Mouse (Mus musculus) erythroid progenitor cell, adult 5-6 weeks (primary cell): ENCODE measurements around the gene Ppp1r35. TPM values are rescaled to one million over a fixed set of nuclear protein-coding genes. Genes with fewer than 3 reads are reported as not detected.

Experiments used
- ATAC-seq: replicated peaks from 2 replicates; pipeline ENCODE4 v1.8.0; 2016; ENCODE audit warnings: moderate number of reproducible peaks, mild to moderate bottlenecking, moderate TSS enrichment, inconsistent platforms; ENCODE audit not compliant: poor library complexity, low FRiP score, severe bottlenecking
- total RNA-seq, 2 experiments: library from RNA; stranded (forward) in 1 of 2; stranded (reverse) in 1 of 2; fragments of 150-400 nt in 1 of 2; fragments of 186-747, 209-891 nt in 1 of 2; gene quantifications; 2 replicates each; pipeline versions ENCODE4 v1.2.3 to v1.2.4; 2015 to 2017; ENCODE audit warnings: low replicate concordance in 2 of 2

Gene Ppp1r35
- total RNA-seq, 2 experiments from 2014 or later = 43.6 to 51.0 TPM

GRCm38 (mm10) chr5:137822602-137823001 is 44.0 kb downstream of the Ppp1r35 start:
- ATAC-seq = no peak

GRCm38 (mm10) chr5:137823455-137824045 is 44.9 kb downstream of the Ppp1r35 start:
- ATAC-seq = no peak

- ATAC-seq = no peak
These were observed 46.4 kb downstream of the Ppp1r35 start for GRCm38 (mm10) chr5:137825030-137825429.

GRCm38 (mm10) chr5:137825971-137826370 is 47.3 kb downstream of the Ppp1r35 start:
- ATAC-seq = no peak

GRCm38 (mm10) chr5:137826421-137826820 is 47.8 kb downstream of the Ppp1r35 start:
- ATAC-seq = no peak

- no peak for ATAC-seq
These were observed 50.0 kb downstream of the Ppp1r35 start for GRCm38 (mm10) chr5:137828694-137829093.

Other genes with a start within 250 kb of the Ppp1r35 start
- gene Epo, start 245.6 kb upstream of the Ppp1r35 start, total RNA-seq (2015; ENCODE audit: low replicate concordance) = not detected in 2 replicates
- not detected in 2 replicates for gene Epo, start 245.6 kb upstream of the Ppp1r35 start, total RNA-seq (2017; ENCODE audit: low replicate concordance)
- gene Gnb2, start 245.3 kb upstream of the Ppp1r35 start, total RNA-seq (2015; ENCODE audit: low replicate concordance) = 253 and 262 TPM in 2 replicates
- gene Gnb2, start 245.3 kb upstream of the Ppp1r35 start, total RNA-seq (2017; ENCODE audit: low replicate concordance) = 152 and 170 TPM in 2 replicates
- not detected in 2 replicates for gene Actl6b, start 225.3 kb upstream of the Ppp1r35 start, total RNA-seq (2015; ENCODE audit: low replicate concordance)
- gene Actl6b, start 225.3 kb upstream of the Ppp1r35 start, total RNA-seq (2017; ENCODE audit: low replicate concordance) = not detected in 2 replicates
- gene Tfr2, start 209.0 kb upstream of the Ppp1r35 start, total RNA-seq (2015; ENCODE audit: low replicate concordance) = 44.9 and 62.0 TPM in 2 replicates
- 42.2 and 61.0 TPM in 2 replicates for gene Tfr2, start 209.0 kb upstream of the Ppp1r35 start, total RNA-seq (2017; ENCODE audit: low replicate concordance)
- gene Mospd3, start 177.8 kb upstream of the Ppp1r35 start, total RNA-seq (2015; ENCODE audit: low replicate concordance) = 36.9 and 44.3 TPM in 2 replicates
- 8.5 TPM in 1 of 2 replicates, not detected in the other for gene Mospd3, start 177.8 kb upstream of the Ppp1r35 start, total RNA-seq (2017; ENCODE audit: low replicate concordance)
- 1.7 and 3.2 TPM in 2 replicates for gene Pcolce, start 165.1 kb upstream of the Ppp1r35 start, total RNA-seq (2015; ENCODE audit: low replicate concordance)
- gene Pcolce, start 165.1 kb upstream of the Ppp1r35 start, total RNA-seq (2017; ENCODE audit: low replicate concordance) = 1.0 TPM in 1 of 2 replicates, not detected in the other
- not detected in 2 replicates for gene Fbxo24, start 149.8 kb upstream of the Ppp1r35 start, total RNA-seq (2015; ENCODE audit: low replicate concordance)
- not detected in 2 replicates for gene Fbxo24, start 149.8 kb upstream of the Ppp1r35 start, total RNA-seq (2017; ENCODE audit: low replicate concordance)
- 46.9 and 75.0 TPM in 2 replicates for gene Lrch4, start 149.7 kb upstream of the Ppp1r35 start, total RNA-seq (2015; ENCODE audit: low replicate concordance)
- gene Lrch4, start 149.7 kb upstream of the Ppp1r35 start, total RNA-seq (2017; ENCODE audit: low replicate concordance) = 32.0 and 37.7 TPM in 2 replicates
- 17.3 and 25.2 TPM in 2 replicates for gene Gm20605, start 149.7 kb upstream of the Ppp1r35 start, total RNA-seq (2015; ENCODE audit: low replicate concordance)
- gene Gm20605, start 149.7 kb upstream of the Ppp1r35 start, total RNA-seq (2017; ENCODE audit: low replicate concordance) = 6.1 and 17.1 TPM in 2 replicates
- 62.5 and 94.1 TPM in 2 replicates for gene Sap25, start 137.5 kb upstream of the Ppp1r35 start, total RNA-seq (2015; ENCODE audit: low replicate concordance)
- 7.7 and 15.9 TPM in 2 replicates for gene Sap25, start 137.5 kb upstream of the Ppp1r35 start, total RNA-seq (2017; ENCODE audit: low replicate concordance)
- gene Irs3, start 133.1 kb upstream of the Ppp1r35 start, total RNA-seq (2015; ENCODE audit: low replicate concordance) = not detected in 2 replicates
- not detected in 2 replicates for gene Irs3, start 133.1 kb upstream of the Ppp1r35 start, total RNA-seq (2017; ENCODE audit: low replicate concordance)
- 91.4 and 101 TPM in 2 replicates for gene Agfg2, start 94.1 kb upstream of the Ppp1r35 start, total RNA-seq (2015; ENCODE audit: low replicate concordance)
- gene Agfg2, start 94.1 kb upstream of the Ppp1r35 start, total RNA-seq (2017; ENCODE audit: low replicate concordance) = 91.5 and 141 TPM in 2 replicates
- 2.5 TPM in 1 of 2 replicates, not detected in the other for gene Nyap1, start 37.2 kb upstream of the Ppp1r35 start, total RNA-seq (2015; ENCODE audit: low replicate concordance)
- gene Nyap1, start 37.2 kb upstream of the Ppp1r35 start, total RNA-seq (2017; ENCODE audit: low replicate concordance) = 1.4 and 4.9 TPM in 2 replicates
- gene Tsc22d4, start 33.1 kb upstream of the Ppp1r35 start, total RNA-seq (2015; ENCODE audit: low replicate concordance) = 31.0 and 47.9 TPM in 2 replicates
- gene Tsc22d4, start 33.1 kb upstream of the Ppp1r35 start, total RNA-seq (2017; ENCODE audit: low replicate concordance) = 88.1 and 103 TPM in 2 replicates
- gene Mepce, start 8.8 kb downstream of the Ppp1r35 start, total RNA-seq (2015; ENCODE audit: low replicate concordance) = 45.4 and 50.7 TPM in 2 replicates
- 8.9 and 22.3 TPM in 2 replicates for gene Mepce, start 8.8 kb downstream of the Ppp1r35 start, total RNA-seq (2017; ENCODE audit: low replicate concordance)
- 9.7 and 15.5 TPM in 2 replicates for gene Zcwpw1, start 8.9 kb downstream of the Ppp1r35 start, total RNA-seq (2015; ENCODE audit: low replicate concordance)
- gene Zcwpw1, start 8.9 kb downstream of the Ppp1r35 start, total RNA-seq (2017; ENCODE audit: low replicate concordance) = 18.1 and 35.3 TPM in 2 replicates
- 9.2 and 35.7 TPM in 2 replicates for gene Pilra, start 57.4 kb downstream of the Ppp1r35 start, total RNA-seq (2015; ENCODE audit: low replicate concordance)
- 10.5 and 14.4 TPM in 2 replicates for gene Pilra, start 57.4 kb downstream of the Ppp1r35 start, total RNA-seq (2017; ENCODE audit: low replicate concordance)
- 21.4 and 55.1 TPM in 2 replicates for gene Pilrb1, start 79.3 kb downstream of the Ppp1r35 start, total RNA-seq (2015; ENCODE audit: low replicate concordance)
- 4.1 and 15.1 TPM in 2 replicates for gene Pilrb1, start 79.3 kb downstream of the Ppp1r35 start, total RNA-seq (2017; ENCODE audit: low replicate concordance)
- gene Pilrb2, start 93.0 kb downstream of the Ppp1r35 start, total RNA-seq (2015; ENCODE audit: low replicate concordance) = 53.2 and 56.9 TPM in 2 replicates
- 4.0 and 17.1 TPM in 2 replicates for gene Pilrb2, start 93.0 kb downstream of the Ppp1r35 start, total RNA-seq (2017; ENCODE audit: low replicate concordance)
- not detected in 2 replicates for gene Cyp3a13, start 142.8 kb downstream of the Ppp1r35 start, total RNA-seq (2015; ENCODE audit: low replicate concordance)
- gene Cyp3a13, start 142.8 kb downstream of the Ppp1r35 start, total RNA-seq (2017; ENCODE audit: low replicate concordance) = not detected in 2 replicates
- not detected in 2 replicates for gene Gjc3, start 184.2 kb downstream of the Ppp1r35 start, total RNA-seq (2015; ENCODE audit: low replicate concordance)
- not detected in 2 replicates for gene Gjc3, start 184.2 kb downstream of the Ppp1r35 start, total RNA-seq (2017; ENCODE audit: low replicate concordance)
- gene Azgp1, start 202.7 kb downstream of the Ppp1r35 start, total RNA-seq (2015; ENCODE audit: low replicate concordance) = not detected in 2 replicates
- gene Azgp1, start 202.7 kb downstream of the Ppp1r35 start, total RNA-seq (2017; ENCODE audit: low replicate concordance) = not detected in 2 replicates
- gene Smok3a, start 242.4 kb downstream of the Ppp1r35 start, total RNA-seq (2015; ENCODE audit: low replicate concordance) = not detected in 2 replicates
- not detected in 2 replicates for gene Smok3a, start 242.4 kb downstream of the Ppp1r35 start, total RNA-seq (2017; ENCODE audit: low replicate concordance)
- not detected in 2 replicates for gene Smok3b, start 242.6 kb downstream of the Ppp1r35 start, total RNA-seq (2015; ENCODE audit: low replicate concordance)
- not detected in 2 replicates for gene Smok3b, start 242.6 kb downstream of the Ppp1r35 start, total RNA-seq (2017; ENCODE audit: low replicate concordance)